Mouse (Mus musculus): ENCODE measurements around the gene Gm42420. TPM values are rescaled to one million over a fixed set of nuclear protein-coding genes. Genes with fewer than 3 reads are reported as not detected.

The Gm42420 gene
- polyA plus RNA-seq, 1 experiment from 2014 or later: 2.0 TPM

- Histone ChIP-seq H3K9ac (replicated peaks) (no peak overlapping the region), H3K4me1 (no peaks in the 10 kb centered on the region), H3K27me3 (no peaks in the 10 kb centered on the region), H3K4me2 (replicated peaks) (no peak overlapping the region), H3K9me3 (no peaks in the 10 kb centered on the region), H3K36me3 (peaks cover 27% of the 10 kb centered on the region), H3K27ac (replicated peaks) (no peak overlapping the region), H3K4me3 (no peak overlapping the region)
- WGBS: 69% methylated on average over 2 of the region's 2 CpGs
- ATAC-seq (replicated peaks): no peak
Measured at GRCm38 (mm10) chr6:39610207-39610606, 24.7 kb downstream of the Gm42420 start.

GRCm38 (mm10) chr6:39611296-39611695 is 25.7 kb downstream of the Gm42420 start:
- no peak overlapping the region for H3K27ac ChIP-seq (replicated peaks)
- no peak for ATAC-seq (replicated peaks)
- peaks cover 35% of the 10 kb centered on the region for H3K36me3 ChIP-seq
- 94% methylated on average over 2 of the region's 2 CpGs for WGBS
- no peaks in the 10 kb centered on the region for H3K27me3 ChIP-seq
- H3K9ac ChIP-seq (replicated peaks): no peak overlapping the region
- no peaks in the 10 kb centered on the region for H3K9me3 ChIP-seq
- no peak overlapping the region for H3K4me3 ChIP-seq
- H3K4me1 ChIP-seq: no peaks in the 10 kb centered on the region
- no peak overlapping the region for H3K4me2 ChIP-seq (replicated peaks)

Other genes starting within 250 kb of the Gm42420 start
- 60.4 and 69.5 TPM in 2 replicates for gene Slc37a3, start 208.1 kb upstream of the Gm42420 start, polyA plus RNA-seq (2015; fragmentation: Nextera tagmentation; extraction: Ambion mirVana)
- gene Rab19, start 204.6 kb upstream of the Gm42420 start, polyA plus RNA-seq (2015; fragmentation: Nextera tagmentation; extraction: Ambion mirVana): 0.15 and 0.20 TPM in 2 replicates
- 220 and 247 TPM in 2 replicates for gene Mkrn1, start 165.3 kb upstream of the Gm42420 start, polyA plus RNA-seq (2015; fragmentation: Nextera tagmentation; extraction: Ambion mirVana)
- gene Dennd2a, start 27.9 kb upstream of the Gm42420 start, polyA plus RNA-seq (2015; fragmentation: Nextera tagmentation; extraction: Ambion mirVana): 14.2 and 14.6 TPM in 2 replicates
- gene Adck2, start 11.9 kb upstream of the Gm42420 start, polyA plus RNA-seq (2015; fragmentation: Nextera tagmentation; extraction: Ambion mirVana): 49.4 and 55.6 TPM in 2 replicates
- gene Ndufb2, start 6.8 kb downstream of the Gm42420 start, polyA plus RNA-seq (2015; fragmentation: Nextera tagmentation; extraction: Ambion mirVana): 333 and 354 TPM in 2 replicates
- 21.6 and 23.7 TPM in 2 replicates for gene Braf, start 139.7 kb downstream of the Gm42420 start, polyA plus RNA-seq (2015; fragmentation: Nextera tagmentation; extraction: Ambion mirVana)
- 225 and 230 TPM in 2 replicates for gene Mrps33, start 225.2 kb downstream of the Gm42420 start, polyA plus RNA-seq (2015; fragmentation: Nextera tagmentation; extraction: Ambion mirVana)